8 mouse cellular contexts compared by ENCODE assay signal in genomic region chr9:57761563-57762551, GRCm38 (mm10). TPM values are rescaled to one million over a fixed set of nuclear protein-coding genes. Genes with fewer than 3 reads are reported as not detected.
DNase-seq lines count a peak whose midpoint lies in the region; ATAC-seq lines count a peak whose summit lies in the region.

No protein-coding gene starts in this region.

- no peak overlapping the region; the same call in 1 of the 2 replicates for H3K9ac ChIP-seq in midbrain, embryonic 16.5 days (ENCODE audit: low read depth, low read length)
- H3K9ac ChIP-seq in stomach, embryonic 15.5 days: no peak overlapping the region

- ATAC-seq in erythroblast, adult 5-6 weeks (replicated peaks; ENCODE audit: low FRiP score, poor library complexity, severe bottlenecking): no peak
- no peak for ATAC-seq in midbrain, embryonic 16.5 days
- no peak for ATAC-seq in stomach, embryonic 15.5 days (ENCODE audit: insufficient read depth, low FRiP score, low read depth)

- DNase-seq in midbrain, embryonic 10.5 days (ENCODE audit: low spot score): no peak
- peak; percentile 54 to 81 for DNase-seq in kidney, postnatal 25 days
- no peak for DNase-seq in spleen, adult 12 weeks (ENCODE audit: low spot score)
- no peak for DNase-seq in frontal cortex, adult 2 months (ENCODE audit: extremely low spot score in 1 of 2, low spot score in 1 of 2)

- H3K27ac ChIP-seq in midbrain, embryonic 10.5 days (replicated peaks): 0 out of 2 replicates have a peak overlapping the region, but pooled peaks have one; percentile 13
- no peak overlapping the region for H3K27ac ChIP-seq in midbrain, embryonic 16.5 days (ENCODE audit: low read length)
- H3K27ac ChIP-seq in stomach, embryonic 15.5 days: no peak overlapping the region

- peak overlapping the region; percentile 93 for H3K4me3 ChIP-seq in erythroblast, embryonic 14.5 days (replicated peaks)
- H3K4me3 ChIP-seq in midbrain, embryonic 10.5 days: peak overlapping the region; percentile 91
- H3K4me3 ChIP-seq in midbrain, embryonic 16.5 days (ENCODE audit: low read depth, low read length): no peak overlapping the region
- peak overlapping the region; percentile 90; the same call in 1 of the 2 replicates for H3K4me3 ChIP-seq in stomach, embryonic 15.5 days (replicated peaks)

- peaks cover 5% of the 10 kb centered on the region for H3K27me3 ChIP-seq in erythroblast, embryonic 14.5 days (ENCODE audit: control insufficient read depth)
- 0 out of 2 replicates have a peak, but pooled peaks cover 4% of the 10 kb centered on the region for H3K27me3 ChIP-seq in midbrain, embryonic 10.5 days (ENCODE audit: low read depth, poor library complexity, severe bottlenecking)
- H3K27me3 ChIP-seq in midbrain, embryonic 16.5 days (ENCODE audit: control insufficient read depth, insufficient read depth, low read depth, low read length): no peaks in the 10 kb centered on the region
- H3K27me3 ChIP-seq in stomach, embryonic 15.5 days (replicated peaks): no peaks in the 10 kb centered on the region

- peaks cover 79% of the 10 kb centered on the region for H3K36me3 ChIP-seq in erythroblast, embryonic 14.5 days (ENCODE audit: control insufficient read depth)
- H3K36me3 ChIP-seq in midbrain, embryonic 10.5 days: peaks cover 52% of the 10 kb centered on the region
- peaks cover 44% of the 10 kb centered on the region for H3K36me3 ChIP-seq in midbrain, embryonic 16.5 days (ENCODE audit: control insufficient read depth, insufficient read depth, low read length)
- H3K36me3 ChIP-seq in stomach, embryonic 15.5 days: peaks cover 45% of the 10 kb centered on the region

- H3K9me3 ChIP-seq in erythroblast, embryonic 14.5 days (ENCODE audit: control insufficient read depth, low read length): no peaks in the 10 kb centered on the region
- no peaks in the 10 kb centered on the region for H3K9me3 ChIP-seq in midbrain, embryonic 10.5 days (replicated peaks)
- no peaks in the 10 kb centered on the region for H3K9me3 ChIP-seq in midbrain, embryonic 16.5 days (replicated peaks; ENCODE audit: control insufficient read depth, low read length, poor library complexity, severe bottlenecking)
- H3K9me3 ChIP-seq in stomach, embryonic 15.5 days: no peaks in the 10 kb centered on the region

- WGBS in midbrain, embryonic 10.5 days: 96% methylated on average over 13 of the region's 13 CpGs
- WGBS in midbrain, embryonic 16.5 days: 93% methylated on average over 13 of the region's 13 CpGs
- 88% methylated on average over 13 of the region's 13 CpGs for WGBS in stomach, embryonic 15.5 days

- no peak overlapping the region for H3K4me2 ChIP-seq in midbrain, embryonic 16.5 days (ENCODE audit: low read length)
- peak overlapping the region; percentile 89 for H3K4me2 ChIP-seq in stomach, embryonic 15.5 days

- H3K4me1 ChIP-seq in erythroblast, embryonic 14.5 days (ENCODE audit: control insufficient read depth): peaks cover 85% of the 10 kb centered on the region
- peaks cover 43% of the 10 kb centered on the region for H3K4me1 ChIP-seq in midbrain, embryonic 10.5 days
- peaks cover 30% of the 10 kb centered on the region for H3K4me1 ChIP-seq in midbrain, embryonic 16.5 days (ENCODE audit: control insufficient read depth, insufficient read depth, low read length)
- H3K4me1 ChIP-seq in stomach, embryonic 15.5 days: peaks cover 33% of the 10 kb centered on the region

RNA-seq across cellular contexts. Expression of gene Clk3, which starts 3.8 kb away (rescaled TPM):
- polyA plus RNA-seq in erythroblast, embryonic 14.5 days (2012): 38.9 and 44.4 TPM in 2 replicates
- total RNA-seq in erythroblast, adult 5-6 weeks (2015; ENCODE audit: low replicate concordance): 234 and 296 TPM in 2 replicates
- total RNA-seq in erythroblast, adult 5-6 weeks (2017; ENCODE audit: low replicate concordance): 403 and 420 TPM in 2 replicates
- 100 and 106 TPM in 2 replicates for polyA plus RNA-seq in midbrain, embryonic 10.5 days (2016; fragmentation: Nextera tagmentation; extraction: Ambion mirVana)
- 58.8 and 62.9 TPM in 2 replicates for polyA plus RNA-seq in midbrain, embryonic 16.5 days (2015; fragmentation: Nextera tagmentation; extraction: Ambion mirVana)
- polyA plus RNA-seq in stomach, embryonic 15.5 days (2015; fragmentation: Nextera tagmentation; extraction: Ambion mirVana): 68.3 and 69.6 TPM in 2 replicates
- polyA plus RNA-seq in frontal cortex, adult 2 months (2012; rRNA removed): 156 and 191 TPM in 2 replicates

RNA-seq across cellular contexts. Expression of gene Edc3, which starts 53.5 kb away (rescaled TPM):
- 0.40 and 0.69 TPM in 2 replicates for polyA plus RNA-seq in erythroblast, embryonic 14.5 days (2012)
- 2.9 and 3.3 TPM in 2 replicates for total RNA-seq in erythroblast, adult 5-6 weeks (2015; ENCODE audit: low replicate concordance)
- total RNA-seq in erythroblast, adult 5-6 weeks (2017; ENCODE audit: low replicate concordance): 1.5 and 6.7 TPM in 2 replicates
- polyA plus RNA-seq in midbrain, embryonic 10.5 days (2016; fragmentation: Nextera tagmentation; extraction: Ambion mirVana): 42.8 and 46.6 TPM in 2 replicates
- 31.8 and 34.7 TPM in 2 replicates for polyA plus RNA-seq in midbrain, embryonic 16.5 days (2015; fragmentation: Nextera tagmentation; extraction: Ambion mirVana)
- polyA plus RNA-seq in stomach, embryonic 15.5 days (2015; fragmentation: Nextera tagmentation; extraction: Ambion mirVana): 26.8 and 28.6 TPM in 2 replicates
- polyA plus RNA-seq in frontal cortex, adult 2 months (2012; rRNA removed): 12.3 and 13.3 TPM in 2 replicates

Comparison
In these comparisons a context has a peak if more than half of its experiments do, and no peak if none do; other contexts are left out.
1. DNase-seq: peak in kidney, postnatal 25 days (2 of 2); none in midbrain, embryonic 10.5 days (single experiment), spleen, adult 12 weeks (single experiment) and frontal cortex, adult 2 months (0 of 2).